Mouse (Mus musculus): ENCODE results near the gene Igbp1. TPM values are rescaled to one million over a fixed set of nuclear protein-coding genes. Genes with fewer than 3 reads are reported as not detected.

Igbp1 gene
- polyA plus RNA-seq, 1 experiment from 2014 or later = 32.4 TPM

DNA sequence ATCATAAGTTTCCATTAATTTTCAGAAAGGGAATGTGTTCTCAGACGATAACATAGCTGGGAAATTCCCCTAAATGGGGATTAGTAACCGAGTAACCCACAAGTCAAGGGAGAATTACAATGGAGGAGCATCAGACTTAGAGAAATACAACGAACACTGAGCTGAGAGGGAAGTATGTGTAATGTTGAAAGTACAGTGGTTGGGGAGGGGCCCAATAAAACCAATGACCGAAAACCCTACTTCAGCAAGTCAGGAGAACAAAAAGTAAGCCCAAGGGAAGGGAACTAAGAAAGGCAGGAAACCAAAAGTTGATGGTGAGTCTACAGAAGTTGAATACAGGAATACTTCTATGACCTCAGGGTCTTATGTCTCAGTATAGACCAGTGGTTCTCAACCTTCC, 14.1 kb downstream of the Igbp1 start:
- no peaks in the 10 kb centered on the region for H3K36me3 ChIP-seq (ENCODE audit: control insufficient read depth, insufficient read depth, low read length)
- no peaks in the 10 kb centered on the region for H3K27me3 ChIP-seq (ENCODE audit: control insufficient read depth, insufficient read depth, low read length)
- no peak overlapping the region for H3K4me2 ChIP-seq (ENCODE audit: low read depth, low read length)
- H3K4me1 ChIP-seq (ENCODE audit: control insufficient read depth, insufficient read depth, low read length) = no peaks in the 10 kb centered on the region
- H3K9ac ChIP-seq (replicated peaks; ENCODE audit: low read depth, low read length) = no peak overlapping the region
- H3K4me3 ChIP-seq (ENCODE audit: low read depth, low read length) = no peak overlapping the region
- 96% methylated on average over 4 of the region's 4 CpGs for WGBS
- no peaks in the 10 kb centered on the region for H3K9me3 ChIP-seq (ENCODE audit: control insufficient read depth, low read length)
- ATAC-seq (ENCODE audit: low read depth) = no peak
- no peak overlapping the region for H3K27ac ChIP-seq (ENCODE audit: low read depth, low read length)

DNA sequence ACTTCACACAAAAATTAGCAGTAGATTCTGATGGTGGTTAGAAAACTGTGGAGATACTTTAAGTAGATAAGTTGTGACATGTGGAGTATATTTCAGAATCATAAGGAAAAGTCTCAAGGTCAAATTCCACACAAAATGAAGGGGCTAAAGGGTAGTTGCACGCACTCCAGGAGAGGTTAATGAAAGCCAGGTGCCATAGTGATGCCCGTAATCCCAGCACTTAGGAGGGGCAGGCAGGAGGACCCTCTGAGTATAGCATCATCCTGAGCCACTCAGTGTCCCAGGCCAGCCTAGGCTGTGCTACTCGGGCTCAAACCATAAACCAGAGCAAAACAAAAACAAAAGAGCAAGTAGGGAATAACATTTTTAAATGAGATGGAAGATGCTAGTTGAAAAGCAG, 15.8 kb downstream of the Igbp1 start:
- ATAC-seq (ENCODE audit: low read depth) = no peak
- no peaks in the 10 kb centered on the region for H3K27me3 ChIP-seq (ENCODE audit: control insufficient read depth, insufficient read depth, low read length)
- no peak overlapping the region for H3K9ac ChIP-seq (replicated peaks; ENCODE audit: low read depth, low read length)
- no peaks in the 10 kb centered on the region for H3K4me1 ChIP-seq (ENCODE audit: control insufficient read depth, insufficient read depth, low read length)
- H3K4me3 ChIP-seq (ENCODE audit: low read depth, low read length) = no peak overlapping the region
- WGBS = 92% methylated on average over 3 of the region's 3 CpGs
- H3K36me3 ChIP-seq (ENCODE audit: control insufficient read depth, insufficient read depth, low read length) = no peaks in the 10 kb centered on the region
- H3K9me3 ChIP-seq (ENCODE audit: control insufficient read depth, low read length) = no peaks in the 10 kb centered on the region
- H3K4me2 ChIP-seq (ENCODE audit: low read depth, low read length) = no peak overlapping the region
- no peak overlapping the region for H3K27ac ChIP-seq (ENCODE audit: low read depth, low read length)

DNA sequence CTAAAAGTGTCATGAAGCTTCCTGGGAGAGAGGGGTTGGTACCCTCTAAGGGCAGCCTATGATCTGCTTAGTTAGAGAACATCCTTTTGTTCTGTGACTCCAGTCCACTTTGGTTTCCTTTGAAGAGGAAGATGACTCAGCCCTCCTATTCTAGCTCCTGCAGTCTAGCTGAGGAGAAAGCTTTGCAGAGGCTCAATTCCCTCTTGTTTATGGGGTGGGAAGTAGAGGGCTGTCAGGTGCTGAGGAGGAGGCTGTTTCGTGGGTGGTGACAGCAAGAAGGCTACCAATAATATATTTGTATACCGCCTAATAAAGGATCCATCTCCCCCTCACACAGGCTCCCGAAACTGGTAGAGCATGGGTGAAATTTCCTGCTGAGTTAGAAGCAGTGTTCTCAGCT, 22.6 kb downstream of the Igbp1 start:
- H3K9me3 ChIP-seq (ENCODE audit: control insufficient read depth, low read length) = no peaks in the 10 kb centered on the region
- H3K4me1 ChIP-seq (ENCODE audit: control insufficient read depth, insufficient read depth, low read length) = no peaks in the 10 kb centered on the region
- no peaks in the 10 kb centered on the region for H3K27me3 ChIP-seq (ENCODE audit: control insufficient read depth, insufficient read depth, low read length)
- H3K9ac ChIP-seq (replicated peaks; ENCODE audit: low read depth, low read length) = no peak overlapping the region
- H3K27ac ChIP-seq (ENCODE audit: low read depth, low read length) = no peak overlapping the region
- H3K4me2 ChIP-seq (ENCODE audit: low read depth, low read length) = no peak overlapping the region
- no peaks in the 10 kb centered on the region for H3K36me3 ChIP-seq (ENCODE audit: control insufficient read depth, insufficient read depth, low read length)
- no peak overlapping the region for H3K4me3 ChIP-seq (ENCODE audit: low read depth, low read length)
- ATAC-seq (ENCODE audit: low read depth) = no peak
- 90% methylated on average over 3 of the region's 3 CpGs for WGBS

DNA sequence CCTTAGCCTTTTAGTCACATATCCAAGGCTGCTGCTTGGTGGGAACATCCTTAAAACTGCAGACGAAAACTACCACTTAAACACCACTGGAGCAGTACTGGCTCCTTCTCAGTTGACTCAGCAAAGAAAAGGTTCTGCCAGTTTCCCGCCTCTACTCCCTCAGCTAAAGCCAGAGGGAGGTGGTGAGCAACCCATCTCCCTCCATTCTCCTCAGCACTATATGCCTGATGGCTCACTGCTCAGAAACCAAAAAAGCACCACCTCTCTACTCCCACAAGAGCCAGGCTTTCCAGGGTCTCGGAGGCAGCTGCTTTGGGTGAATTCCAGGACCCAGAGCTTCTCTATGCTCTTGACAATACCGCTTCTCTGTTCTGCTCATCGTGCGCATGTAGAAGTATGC, 23.5 kb downstream of the Igbp1 start:
- Histone ChIP-seq H3K9ac (replicated peaks; ENCODE audit: low read depth, low read length) (no peak overlapping the region), H3K4me3 (ENCODE audit: low read depth, low read length) (no peak overlapping the region), H3K9me3 (ENCODE audit: control insufficient read depth, low read length) (no peaks in the 10 kb centered on the region), H3K4me1 (ENCODE audit: control insufficient read depth, insufficient read depth, low read length) (no peaks in the 10 kb centered on the region), H3K4me2 (ENCODE audit: low read depth, low read length) (no peak overlapping the region), H3K36me3 (ENCODE audit: control insufficient read depth, insufficient read depth, low read length) (no peaks in the 10 kb centered on the region), H3K27ac (ENCODE audit: low read depth, low read length) (no peak overlapping the region), H3K27me3 (ENCODE audit: control insufficient read depth, insufficient read depth, low read length) (no peaks in the 10 kb centered on the region)
- ATAC-seq (ENCODE audit: low read depth) = no peak
- 91% methylated on average over 6 of the region's 6 CpGs for WGBS

DNA sequence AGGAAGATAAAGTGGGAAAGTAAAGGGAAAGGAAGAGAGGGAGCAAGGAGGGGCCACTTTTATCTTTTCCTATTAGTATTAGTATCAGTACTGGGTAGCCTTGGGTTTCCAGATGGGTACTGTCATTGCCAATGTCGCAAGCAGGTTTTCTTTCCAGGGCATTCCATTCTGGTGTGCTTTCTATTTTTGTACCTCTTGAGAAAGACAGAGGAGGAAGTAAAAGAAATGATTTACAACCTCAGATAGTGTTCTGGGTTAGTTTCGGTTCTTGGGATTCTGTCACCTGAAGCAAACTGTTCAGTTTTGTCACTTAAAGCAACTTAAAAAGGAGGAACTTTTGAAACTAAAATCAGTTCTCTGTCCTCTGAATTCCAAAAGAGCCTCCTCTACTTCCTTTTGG, 24.4 kb downstream of the Igbp1 start:
- ATAC-seq (ENCODE audit: low read depth) = no peak
- H3K9me3 ChIP-seq (ENCODE audit: control insufficient read depth, low read length) = no peaks in the 10 kb centered on the region
- H3K9ac ChIP-seq (replicated peaks; ENCODE audit: low read depth, low read length) = no peak overlapping the region
- H3K36me3 ChIP-seq (ENCODE audit: control insufficient read depth, insufficient read depth, low read length) = no peaks in the 10 kb centered on the region
- no peaks in the 10 kb centered on the region for H3K27me3 ChIP-seq (ENCODE audit: control insufficient read depth, insufficient read depth, low read length)
- no peaks in the 10 kb centered on the region for H3K4me1 ChIP-seq (ENCODE audit: control insufficient read depth, insufficient read depth, low read length)
- H3K4me3 ChIP-seq (ENCODE audit: low read depth, low read length) = no peak overlapping the region
- WGBS = 92% methylated on average over 2 of the region's 2 CpGs
- no peak overlapping the region for H3K27ac ChIP-seq (ENCODE audit: low read depth, low read length)
- no peak overlapping the region for H3K4me2 ChIP-seq (ENCODE audit: low read depth, low read length)

DNA sequence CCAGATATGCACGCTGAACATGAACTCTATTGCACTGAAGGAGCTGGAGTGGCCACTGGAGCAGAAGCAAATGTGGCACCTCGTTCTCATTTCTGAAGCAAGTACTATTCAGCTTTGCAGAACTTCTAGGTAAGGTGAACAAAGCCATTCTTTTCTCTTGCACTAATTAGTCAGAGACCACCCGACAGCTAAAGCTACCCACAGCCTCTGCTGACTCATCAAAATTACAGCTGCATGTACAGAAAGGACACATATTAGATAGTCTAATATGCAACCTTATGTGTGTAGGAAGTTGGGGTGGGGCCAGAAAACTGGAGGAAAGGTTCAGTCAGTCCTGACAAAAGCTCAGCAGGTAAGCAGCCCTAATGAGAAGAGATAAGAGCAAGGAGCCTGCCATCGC, 30.4 kb downstream of the Igbp1 start, which contains the start of gene Dgat2l6:
Dgat2l6 (plus strand) TSS at position 368 of the 400 bp plus-strand sequence.
- no peak for ATAC-seq (ENCODE audit: low read depth)
- H3K4me3 ChIP-seq (ENCODE audit: low read depth, low read length) = no peak within 1 kb of the TSS
- H3K9ac ChIP-seq (replicated peaks; ENCODE audit: low read depth, low read length) = no peak within 1 kb of the TSS
- no peaks in the 10 kb centered on the region for H3K4me1 ChIP-seq (ENCODE audit: control insufficient read depth, insufficient read depth, low read length)
- H3K9me3 ChIP-seq (ENCODE audit: control insufficient read depth, low read length) = no peaks in the 10 kb centered on the region
- H3K36me3 ChIP-seq (ENCODE audit: control insufficient read depth, insufficient read depth, low read length) = no peaks in the 10 kb centered on the region
- H3K27me3 ChIP-seq (ENCODE audit: control insufficient read depth, insufficient read depth, low read length) = no peaks in the 10 kb centered on the region
- 92% methylated on average over 4 of the region's 4 CpGs for WGBS
- H3K4me2 ChIP-seq (ENCODE audit: low read depth, low read length) = no peak within 1 kb of the TSS
- no peak within 1 kb of the TSS for H3K27ac ChIP-seq (ENCODE audit: low read depth, low read length)

DNA sequence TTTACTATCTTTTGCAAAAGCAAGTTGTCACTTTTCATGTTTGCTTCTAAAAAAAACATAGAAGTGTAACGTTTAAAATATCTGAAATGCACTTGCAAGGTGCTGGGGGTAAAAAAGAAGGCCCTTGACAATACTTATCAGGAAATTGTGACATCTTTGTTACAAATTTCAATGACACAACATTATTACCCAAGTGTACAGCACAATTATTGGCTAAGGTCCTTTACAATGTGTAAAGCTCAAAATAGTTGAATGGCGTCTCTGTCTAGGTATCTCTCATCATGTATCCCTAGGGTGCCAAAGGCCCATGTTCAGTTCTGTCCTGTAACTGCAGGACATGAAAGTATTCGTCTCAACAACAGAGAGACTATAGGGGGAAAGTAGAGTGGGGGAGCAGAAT, 61.9 kb downstream of the Igbp1 start:
- no peak overlapping the region for H3K4me3 ChIP-seq (ENCODE audit: low read depth, low read length)
- 84% methylated on average over 3 of the region's 3 CpGs for WGBS
- H3K9ac ChIP-seq (replicated peaks; ENCODE audit: low read depth, low read length) = no peak overlapping the region
- ATAC-seq (ENCODE audit: low read depth) = no peak
- H3K4me1 ChIP-seq (ENCODE audit: control insufficient read depth, insufficient read depth, low read length) = no peaks in the 10 kb centered on the region
- H3K27ac ChIP-seq (ENCODE audit: low read depth, low read length) = no peak overlapping the region
- no peaks in the 10 kb centered on the region for H3K9me3 ChIP-seq (ENCODE audit: control insufficient read depth, low read length)
- H3K4me2 ChIP-seq (ENCODE audit: low read depth, low read length) = no peak overlapping the region
- H3K36me3 ChIP-seq (ENCODE audit: control insufficient read depth, insufficient read depth, low read length) = no peaks in the 10 kb centered on the region
- H3K27me3 ChIP-seq (ENCODE audit: control insufficient read depth, insufficient read depth, low read length) = no peaks in the 10 kb centered on the region

DNA sequence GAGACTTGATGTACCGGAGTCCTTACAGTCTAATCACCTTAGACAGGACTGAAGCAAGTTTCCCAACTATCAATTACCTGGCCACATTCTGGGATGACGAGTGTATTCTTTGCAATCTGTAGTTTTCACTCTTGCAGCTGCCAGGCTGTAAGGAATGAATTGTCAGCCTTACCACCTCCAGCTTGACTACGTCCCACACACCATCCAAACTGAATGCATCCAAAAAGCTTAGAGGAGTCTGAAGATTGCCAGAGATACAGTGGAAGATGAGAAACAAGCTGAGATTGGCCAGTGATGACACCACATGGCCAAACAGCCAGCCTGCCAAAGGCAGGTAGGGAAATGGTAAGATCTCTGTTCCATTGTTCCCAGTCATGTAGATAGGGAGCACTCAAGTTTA, 71.6 kb downstream of the Igbp1 start:
- ATAC-seq (ENCODE audit: low read depth) = no peak
- no peak overlapping the region for H3K4me3 ChIP-seq (ENCODE audit: low read depth, low read length)
- WGBS = 86% methylated on average over 3 of the region's 3 CpGs

More for the DNA sequence above, 71.6 kb downstream of the Igbp1 start:
- Histone ChIP-seq H3K4me2 (ENCODE audit: low read depth, low read length) (no peak overlapping the region), H3K4me1 (ENCODE audit: control insufficient read depth, insufficient read depth, low read length) (no peaks in the 10 kb centered on the region), H3K9ac (replicated peaks; ENCODE audit: low read depth, low read length) (no peak overlapping the region), H3K27me3 (ENCODE audit: control insufficient read depth, insufficient read depth, low read length) (no peaks in the 10 kb centered on the region), H3K9me3 (ENCODE audit: control insufficient read depth, low read length) (no peaks in the 10 kb centered on the region), H3K27ac (ENCODE audit: low read depth, low read length) (no peak overlapping the region), H3K36me3 (ENCODE audit: control insufficient read depth, insufficient read depth, low read length) (no peaks in the 10 kb centered on the region)

Data from neural tube, embryonic 14.5 days (tissue).